In genomic region chr19:32523769-32524515, GRCm38 (mm10) we compare ENCODE assay signal across 10 mouse cellular contexts. TPM values are rescaled to one million over a fixed set of nuclear protein-coding genes. Genes with fewer than 3 reads are reported as not detected.
A peak's percentile ranks its signal among the peaks of the same experiment; 100 is the strongest.
DNase-seq lines count a peak whose midpoint lies in the region; ATAC-seq lines count a peak whose summit lies in the region.
"Had no signal": no experiment of that assay in that cellular context is flagged by ENCODE, and none has a peak within 500 bp of the region (broad histone marks: within the 10 kb centered on the region; RNA-seq: fewer than 3 reads in every experiment).

No protein-coding gene starts in this region.

- no peaks in the 10 kb centered on the region for H3K9me3 ChIP-seq in liver, embryonic 16.5 days (replicated peaks; ENCODE audit: control insufficient read depth, low read length)
- peaks cover 3% of the 10 kb centered on the region; the same call in 1 of the 2 replicates for H3K9me3 ChIP-seq in forebrain, embryonic 16.5 days (ENCODE audit: control insufficient read depth, low read length)
- H3K9me3 ChIP-seq in midbrain, embryonic 10.5 days (replicated peaks), result no peaks in the 10 kb centered on the region

- WGBS in liver, embryonic 16.5 days (ENCODE audit: insufficient replicate concordance), result 46% methylated on average over 14 of the region's 14 CpGs
- WGBS in forebrain, embryonic 16.5 days, result 79% methylated on average over 14 of the region's 14 CpGs
- 87% methylated on average over 14 of the region's 14 CpGs for WGBS in midbrain, embryonic 10.5 days

- peak; percentile 45; the same call in 1 of the 2 replicates for ATAC-seq in frontal cortex, adult (ENCODE audit: low TSS enrichment)
- ATAC-seq in granulocyte monocyte progenitor cell, adult 5-6 weeks (replicated peaks; ENCODE audit: poor library complexity, severe bottlenecking), result peak; percentile 96
- ATAC-seq in liver, embryonic 16.5 days (ENCODE audit: low read depth), result peak; percentile 86
- ATAC-seq in forebrain, embryonic 16.5 days, result no peak

- peaks cover 20% of the 10 kb centered on the region for H3K4me1 ChIP-seq in liver, embryonic 16.5 days (ENCODE audit: control insufficient read depth, low read depth, low read length)
- H3K4me1 ChIP-seq in forebrain, embryonic 16.5 days (replicated peaks; ENCODE audit: control insufficient read depth, insufficient read depth, low read length), result no peaks in the 10 kb centered on the region
- peaks cover 5% of the 10 kb centered on the region; the same call in 1 of the 2 replicates for H3K4me1 ChIP-seq in midbrain, embryonic 10.5 days

- no peak overlapping the region for H3K9ac ChIP-seq in liver, embryonic 16.5 days (ENCODE audit: low read depth, low read length)
- H3K9ac ChIP-seq in forebrain, embryonic 16.5 days (replicated peaks; ENCODE audit: low read depth, low read length), result no peak overlapping the region

- H3K4me3 ChIP-seq in liver, embryonic 16.5 days (ENCODE audit: low read depth, low read length), result no peak overlapping the region
- no peak overlapping the region for H3K4me3 ChIP-seq in forebrain, embryonic 16.5 days (replicated peaks; ENCODE audit: low read length)
- H3K4me3 ChIP-seq in midbrain, embryonic 10.5 days, result no peak overlapping the region
- H3K4me3 ChIP-seq: erythroblast, embryonic 14.5 days had no signal

- H3K4me2 ChIP-seq in liver, embryonic 16.5 days (ENCODE audit: low read depth, low read length), result no peak overlapping the region
- no peak overlapping the region for H3K4me2 ChIP-seq in forebrain, embryonic 16.5 days (ENCODE audit: low read length)

- H3K27me3 ChIP-seq in liver, embryonic 16.5 days (ENCODE audit: control insufficient read depth, insufficient read depth, low read depth, low read length), result no peaks in the 10 kb centered on the region
- no peaks in the 10 kb centered on the region for H3K27me3 ChIP-seq in forebrain, embryonic 16.5 days (replicated peaks; ENCODE audit: control insufficient read depth, insufficient read depth, low read length)
- no peaks in the 10 kb centered on the region for H3K27me3 ChIP-seq in midbrain, embryonic 10.5 days (ENCODE audit: low read depth, poor library complexity, severe bottlenecking)

- no peaks in the 10 kb centered on the region for H3K36me3 ChIP-seq in liver, embryonic 16.5 days (ENCODE audit: control insufficient read depth, insufficient read depth)
- no peaks in the 10 kb centered on the region for H3K36me3 ChIP-seq in forebrain, embryonic 16.5 days (ENCODE audit: control insufficient read depth, insufficient read depth)
- no peaks in the 10 kb centered on the region for H3K36me3 ChIP-seq in midbrain, embryonic 10.5 days

- DNase-seq in frontal cortex, postnatal 36 days (ENCODE audit: low spot score in 2 of 2), result no peak
- DNase-seq in thymus, postnatal 0 days (ENCODE audit: low spot score), result peak; percentile 89
- DNase-seq in adipocyte (ENCODE audit: low spot score), result no peak
- DNase-seq in midbrain, embryonic 10.5 days (ENCODE audit: low spot score), result no peak
- DNase-seq: midbrain, embryonic 14.5 days had no signal

- H3K27ac ChIP-seq in liver, embryonic 16.5 days (ENCODE audit: low read length), result no peak overlapping the region; the same call in 1 of the 2 replicates
- no peak overlapping the region for H3K27ac ChIP-seq in forebrain, embryonic 16.5 days (ENCODE audit: low read length)
- H3K27ac ChIP-seq in midbrain, embryonic 10.5 days (replicated peaks), result no peak overlapping the region

RNA-seq across cellular contexts. Expression of gene Minpp1, which starts 38.4 kb away (rescaled TPM):
- 36.3 and 45.2 TPM in 2 replicates for total RNA-seq in granulocyte monocyte progenitor cell, adult 5-6 weeks (2014; fragmentation: Nextera tagmentation)
- 37.9 and 49.9 TPM in 2 replicates for total RNA-seq in granulocyte monocyte progenitor cell, adult 5-6 weeks (2017)
- 69.7 and 71.3 TPM in 2 replicates for polyA plus RNA-seq in liver, embryonic 16.5 days (2015; fragmentation: Nextera tagmentation; extraction: Ambion mirVana)
- polyA plus RNA-seq in thymus, postnatal 0 days (2015; fragmentation: Nextera tagmentation; extraction: Ambion mirVana), result 62.0 and 66.4 TPM in 2 replicates
- 49.5 TPM in 2 replicates for polyA plus RNA-seq in forebrain, embryonic 16.5 days (2015; fragmentation: Nextera tagmentation; extraction: Ambion mirVana)
- 70.1 and 77.0 TPM in 2 replicates for polyA plus RNA-seq in midbrain, embryonic 10.5 days (2016; fragmentation: Nextera tagmentation; extraction: Ambion mirVana)

RNA-seq across cellular contexts. Expression of gene Rpl9-ps6, which starts 57.6 kb away (rescaled TPM):
- 146 and 204 TPM in 2 replicates for total RNA-seq in granulocyte monocyte progenitor cell, adult 5-6 weeks (2014; fragmentation: Nextera tagmentation)
- 105 and 159 TPM in 2 replicates for total RNA-seq in granulocyte monocyte progenitor cell, adult 5-6 weeks (2017)
- 34.8 and 54.9 TPM in 2 replicates for polyA plus RNA-seq in liver, embryonic 16.5 days (2015; fragmentation: Nextera tagmentation; extraction: Ambion mirVana)
- polyA plus RNA-seq in thymus, postnatal 0 days (2015; fragmentation: Nextera tagmentation; extraction: Ambion mirVana), result 150 and 157 TPM in 2 replicates
- 54.2 and 66.8 TPM in 2 replicates for polyA plus RNA-seq in forebrain, embryonic 16.5 days (2015; fragmentation: Nextera tagmentation; extraction: Ambion mirVana)
- 61.1 and 64.9 TPM in 2 replicates for polyA plus RNA-seq in midbrain, embryonic 10.5 days (2016; fragmentation: Nextera tagmentation; extraction: Ambion mirVana)
